Mouse (Mus musculus): ENCODE measurements around the gene Fbxo3. TPM values are rescaled to one million over a fixed set of nuclear protein-coding genes. Genes with fewer than 3 reads are reported as not detected.
A peak's percentile ranks its signal among the peaks of the same experiment; 100 is the strongest.
"Not testable (repeated sequence)": the region's sequence is repeated elsewhere in the genome, so short reads cannot be mapped to it uniquely, and the experiment has no call there.

The Fbxo3 gene
- 99.2 and 102 TPM in 2 replicates for total RNA-seq (2017)

DNA sequence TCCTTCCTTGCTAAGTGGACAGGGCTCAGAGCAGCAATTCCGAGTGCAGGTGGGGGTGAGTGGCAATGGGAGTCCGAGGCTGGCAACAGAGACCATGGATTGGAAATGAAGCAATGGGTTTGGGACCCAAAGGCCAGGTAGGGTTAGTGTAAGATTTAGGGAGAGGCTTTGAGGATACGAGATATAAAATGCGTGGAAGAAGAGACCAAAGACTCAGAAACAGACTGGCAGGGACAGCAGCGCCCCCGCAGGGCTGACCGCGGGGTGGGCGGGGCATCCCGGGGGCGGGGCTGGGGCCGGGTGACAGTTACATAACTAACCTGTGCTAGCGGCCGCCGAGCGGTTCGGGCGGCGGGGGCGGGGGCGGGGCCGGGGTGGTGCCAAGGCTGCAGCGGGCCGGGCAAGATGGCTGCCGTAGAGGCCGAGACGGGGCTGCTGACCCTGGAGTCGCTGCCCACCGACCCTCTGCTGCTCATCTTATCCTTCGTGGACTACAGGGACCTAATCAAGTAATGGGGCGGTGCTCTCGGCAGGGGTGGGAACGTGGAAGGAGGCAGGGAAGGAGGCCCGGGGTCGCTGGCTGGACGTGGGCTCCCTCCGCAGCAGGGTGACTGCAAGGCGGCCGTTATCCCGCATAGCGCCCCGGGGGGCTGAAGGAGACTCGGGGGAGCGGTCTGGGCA is at the start of gene Fbxo3:
TSS of gene Fbxo3 (plus strand) at position 264 of the 681 bp plus-strand sequence.
- peak; percentile 75 to 83 for ATAC-seq (replicated peaks in 1 of 2; ENCODE audit: insufficient read depth in 1 of 2, low FRiP score in 2 of 2, low TSS enrichment in 1 of 2, low read depth in 1 of 2, poor library complexity in 2 of 2, severe bottlenecking in 2 of 2)

DNA sequence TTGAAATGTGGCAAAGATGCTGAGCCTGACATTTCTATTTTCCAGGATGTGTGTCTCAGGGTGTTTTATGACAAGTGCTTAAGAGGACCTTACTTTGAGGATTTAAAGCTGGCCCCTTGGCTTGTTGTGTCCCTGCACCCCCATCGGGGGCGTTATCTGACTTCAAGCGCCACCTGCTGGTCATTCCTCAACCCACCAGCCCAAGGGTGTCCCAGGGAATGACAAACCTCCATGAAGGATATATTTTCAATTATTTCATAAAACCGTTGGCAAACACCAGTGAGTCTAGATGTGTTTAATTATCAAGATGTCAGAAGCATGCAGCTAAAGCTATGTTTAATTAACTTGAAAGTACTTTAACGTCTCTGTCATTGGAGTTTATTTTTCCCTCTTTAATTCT is 45.3 kb upstream of the Fbxo3 start:
- ATAC-seq (replicated peaks in 1 of 2; ENCODE audit: insufficient read depth in 1 of 2, low FRiP score in 2 of 2, low TSS enrichment in 1 of 2, low read depth in 1 of 2, poor library complexity in 2 of 2, severe bottlenecking in 2 of 2) = peak; percentile 52 to 68

DNA sequence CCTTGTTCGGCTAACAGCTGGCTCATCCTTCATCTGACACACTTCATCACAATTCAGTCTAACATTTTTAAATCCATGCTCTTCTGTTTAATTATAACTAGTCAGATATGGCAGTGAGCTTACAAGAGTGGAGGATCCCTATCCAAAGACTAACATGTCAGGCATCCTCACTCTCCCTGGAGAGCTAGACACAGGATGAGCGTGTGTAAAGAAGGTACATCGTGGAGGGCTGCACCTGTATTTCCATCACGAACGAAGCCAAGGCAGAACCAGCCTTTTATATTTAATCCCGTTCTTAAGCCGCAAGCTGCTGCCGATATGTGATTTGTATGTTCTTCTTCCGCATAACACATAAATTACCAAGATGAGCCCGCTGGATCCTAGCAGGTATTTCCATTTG is 44.4 kb upstream of the Fbxo3 start:
- no peak for ATAC-seq (replicated peaks in 1 of 2; ENCODE audit: insufficient read depth in 1 of 2, low FRiP score in 2 of 2, low TSS enrichment in 1 of 2, low read depth in 1 of 2, poor library complexity in 2 of 2, severe bottlenecking in 2 of 2)

DNA sequence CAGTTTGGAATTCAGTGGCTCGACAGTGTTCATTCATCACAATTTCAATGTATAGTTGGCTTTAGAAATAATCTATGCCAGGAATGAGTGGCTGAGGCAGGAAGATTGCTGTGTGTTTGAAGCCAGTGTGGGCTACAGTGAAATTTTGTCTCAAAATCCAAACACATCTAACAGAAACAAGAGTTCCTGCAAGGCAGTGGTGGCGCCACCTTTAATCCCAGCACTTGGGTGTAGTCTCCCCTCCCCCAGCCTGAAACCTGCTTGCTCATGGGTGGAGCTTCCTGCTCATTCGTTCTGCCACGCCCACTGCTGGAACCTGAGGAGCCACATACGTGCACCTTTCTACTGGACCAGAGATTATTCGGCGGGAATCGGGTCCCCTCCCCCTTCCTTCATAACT is 39.9 kb upstream of the Fbxo3 start:
- ATAC-seq (replicated peaks in 1 of 2; ENCODE audit: insufficient read depth in 1 of 2, low FRiP score in 2 of 2, low TSS enrichment in 1 of 2, low read depth in 1 of 2, poor library complexity in 2 of 2, severe bottlenecking in 2 of 2) = not testable (repeated sequence)

DNA sequence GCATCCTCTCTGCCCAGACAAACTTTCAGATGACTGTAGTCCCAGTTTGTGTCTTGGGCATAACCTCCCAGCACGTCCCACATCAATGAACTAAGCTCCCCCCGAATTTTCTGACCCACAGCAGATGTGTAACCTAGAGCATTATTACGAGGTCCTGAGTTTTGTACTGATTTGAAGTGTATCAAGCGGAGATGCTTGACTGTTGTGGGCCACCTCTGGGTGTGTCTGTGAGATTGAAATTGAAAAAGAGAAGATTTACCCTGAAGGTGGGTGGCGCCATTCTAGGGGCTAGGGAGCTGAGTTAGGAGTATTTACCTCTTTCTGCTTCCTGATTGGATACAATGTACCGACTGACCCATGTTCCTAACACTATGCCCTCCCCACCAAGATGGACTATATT is 37.8 kb upstream of the Fbxo3 start:
- no peak for ATAC-seq (replicated peaks in 1 of 2; ENCODE audit: insufficient read depth in 1 of 2, low FRiP score in 2 of 2, low TSS enrichment in 1 of 2, low read depth in 1 of 2, poor library complexity in 2 of 2, severe bottlenecking in 2 of 2)

DNA sequence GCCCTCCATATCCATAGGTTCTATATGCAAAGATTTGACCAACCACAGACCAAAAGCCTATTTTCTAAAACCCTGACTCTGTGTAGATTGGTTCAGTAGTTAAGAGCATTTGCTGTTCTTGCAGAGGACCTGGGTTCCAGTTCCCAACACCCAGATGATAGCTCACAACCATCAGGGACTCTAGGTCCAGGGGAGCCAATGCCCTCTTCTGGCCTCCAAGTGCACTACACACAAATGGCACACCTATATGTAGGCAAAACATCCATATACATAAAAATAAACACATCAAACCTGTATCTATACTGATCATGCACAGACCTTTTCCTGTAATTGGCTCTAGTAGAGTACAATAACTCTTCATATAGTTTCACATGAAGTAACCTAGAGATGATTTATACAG is 36.2 kb upstream of the Fbxo3 start:
- no peak for ATAC-seq (replicated peaks in 1 of 2; ENCODE audit: insufficient read depth in 1 of 2, low FRiP score in 2 of 2, low TSS enrichment in 1 of 2, low read depth in 1 of 2, poor library complexity in 2 of 2, severe bottlenecking in 2 of 2)

DNA sequence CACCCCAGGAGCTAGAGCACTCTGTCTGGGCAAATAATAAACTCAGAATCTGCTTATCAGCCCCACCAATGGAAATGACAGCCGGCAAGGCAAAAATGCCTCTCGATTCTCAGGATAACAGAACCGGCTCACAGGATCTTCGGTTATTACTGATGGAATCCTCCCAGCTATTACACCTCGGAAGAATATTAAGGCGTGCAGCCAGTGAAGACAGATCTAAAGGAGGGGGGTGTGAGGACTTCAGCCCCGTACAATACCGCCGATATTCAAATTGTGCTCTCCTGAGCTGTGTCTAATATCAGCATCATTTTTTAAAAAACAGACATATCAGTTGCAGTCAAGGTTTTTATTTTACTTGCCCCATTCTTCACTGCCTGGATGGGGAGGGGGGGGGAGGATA is 35.4 kb upstream of the Fbxo3 start:
- no peak for ATAC-seq (replicated peaks in 1 of 2; ENCODE audit: insufficient read depth in 1 of 2, low FRiP score in 2 of 2, low TSS enrichment in 1 of 2, low read depth in 1 of 2, poor library complexity in 2 of 2, severe bottlenecking in 2 of 2)

DNA sequence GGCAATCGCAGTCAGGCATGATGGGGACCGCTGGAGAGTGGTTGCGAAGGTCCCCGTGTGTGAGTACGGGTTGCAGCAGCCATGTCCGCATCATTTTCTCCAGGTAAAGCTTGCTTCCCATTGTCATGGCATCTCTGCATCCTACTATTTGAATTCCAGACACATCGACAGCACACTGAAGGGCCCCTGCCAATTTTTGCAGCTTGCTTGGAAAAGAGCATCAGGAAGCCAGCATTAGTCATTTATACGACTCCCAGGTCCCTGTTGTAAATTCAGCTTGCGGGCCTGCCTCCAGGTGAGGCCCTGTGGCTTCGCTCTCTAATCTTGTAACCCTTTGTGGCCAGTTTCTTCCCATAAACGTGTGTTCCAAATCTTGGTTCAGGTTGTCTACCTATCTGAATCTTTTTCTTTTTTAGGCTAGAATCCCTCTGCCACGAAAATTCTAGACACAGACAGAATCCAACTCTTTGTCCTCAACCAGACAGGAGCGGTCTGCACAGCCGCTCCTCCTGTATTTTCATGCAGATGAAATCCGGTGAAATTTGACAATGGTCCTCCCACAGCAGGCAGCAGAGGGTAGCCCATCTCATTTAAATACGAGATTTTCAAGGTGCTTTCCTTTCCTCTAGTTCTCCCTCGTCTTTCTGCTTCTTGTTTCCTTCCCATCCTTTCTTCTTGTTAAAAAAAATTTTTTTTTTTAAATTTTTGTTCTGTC is 34.7 kb upstream of the Fbxo3 start:
- no peak for ATAC-seq (replicated peaks in 1 of 2; ENCODE audit: insufficient read depth in 1 of 2, low FRiP score in 2 of 2, low TSS enrichment in 1 of 2, low read depth in 1 of 2, poor library complexity in 2 of 2, severe bottlenecking in 2 of 2)

DNA sequence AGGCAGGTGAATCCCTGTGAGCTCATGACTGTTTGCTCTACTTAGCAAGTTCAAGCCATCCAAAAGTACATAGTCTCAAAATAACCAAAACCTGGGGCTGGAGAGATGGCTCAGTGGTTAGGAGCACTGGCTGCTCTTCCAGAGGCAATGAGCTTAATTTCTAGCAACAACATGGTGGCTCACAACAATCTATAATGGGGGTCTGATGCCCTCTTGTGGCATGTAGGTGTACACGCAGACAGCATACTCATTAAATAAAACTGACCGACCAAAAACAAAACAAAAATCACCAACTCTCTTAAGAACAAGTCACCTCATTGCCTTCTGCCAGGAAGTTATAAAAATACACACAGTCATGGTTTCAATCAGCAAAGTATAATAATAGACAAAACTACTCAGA is 26.4 kb upstream of the Fbxo3 start:
- ATAC-seq (replicated peaks in 1 of 2; ENCODE audit: insufficient read depth in 1 of 2, low FRiP score in 2 of 2, low TSS enrichment in 1 of 2, low read depth in 1 of 2, poor library complexity in 2 of 2, severe bottlenecking in 2 of 2) = peak; percentile 53 to 72

DNA sequence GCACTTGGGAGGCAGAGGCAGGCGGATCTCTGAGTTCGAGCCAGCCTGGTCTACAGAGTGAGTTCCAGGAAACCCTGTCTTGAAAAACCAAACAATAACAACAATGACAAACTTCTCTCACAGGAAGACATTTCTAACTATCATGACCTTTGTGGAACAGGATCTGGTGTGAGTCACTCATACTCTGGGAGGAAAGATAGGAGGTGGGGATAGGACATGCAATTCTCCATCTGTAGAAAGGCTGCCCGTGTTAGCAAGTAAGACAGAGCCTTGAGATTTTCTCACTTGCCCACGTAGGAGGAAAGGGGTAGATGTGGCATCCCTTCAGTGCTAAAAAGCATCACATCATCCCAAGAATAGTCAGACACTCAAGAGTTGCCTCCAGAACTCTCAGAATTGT is 25.7 kb upstream of the Fbxo3 start:
- no peak for ATAC-seq (replicated peaks in 1 of 2; ENCODE audit: insufficient read depth in 1 of 2, low FRiP score in 2 of 2, low TSS enrichment in 1 of 2, low read depth in 1 of 2, poor library complexity in 2 of 2, severe bottlenecking in 2 of 2)

DNA sequence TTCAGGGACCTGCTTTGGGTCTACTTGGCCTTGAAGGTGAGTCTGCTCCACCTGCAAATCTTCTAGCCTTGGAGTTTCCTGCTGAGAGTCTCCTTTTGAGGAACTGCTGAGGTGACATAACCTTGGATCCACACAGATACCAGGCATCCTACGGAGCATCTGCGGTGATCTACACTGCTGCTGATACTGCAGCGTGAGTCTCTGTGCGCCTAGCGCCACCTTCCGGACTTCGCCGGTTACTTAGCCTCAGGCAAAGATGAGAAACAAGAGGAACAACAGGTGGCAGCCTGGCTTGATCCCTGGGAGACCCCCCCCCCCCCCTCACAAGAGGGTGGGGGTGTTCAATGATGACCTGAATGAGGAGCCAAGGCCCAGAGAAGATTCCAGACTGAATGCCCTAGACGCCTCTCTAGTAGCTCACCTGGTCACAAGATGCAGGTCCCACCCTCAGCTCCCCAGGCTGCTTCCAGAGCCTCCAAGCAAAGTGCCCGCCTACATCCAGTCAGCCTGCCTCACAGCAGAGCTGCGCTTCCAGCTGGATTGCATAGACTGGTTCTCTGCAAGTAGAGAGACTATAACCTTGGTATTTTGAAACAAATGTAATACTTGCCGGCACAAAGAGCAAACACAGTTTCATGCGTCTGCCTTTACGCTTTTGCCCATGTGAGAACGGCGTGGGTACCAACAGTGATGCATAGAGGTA is 24.7 kb upstream of the Fbxo3 start:
- peak; percentile 80 to 85 for ATAC-seq (replicated peaks in 1 of 2; ENCODE audit: insufficient read depth in 1 of 2, low FRiP score in 2 of 2, low TSS enrichment in 1 of 2, low read depth in 1 of 2, poor library complexity in 2 of 2, severe bottlenecking in 2 of 2)

DNA sequence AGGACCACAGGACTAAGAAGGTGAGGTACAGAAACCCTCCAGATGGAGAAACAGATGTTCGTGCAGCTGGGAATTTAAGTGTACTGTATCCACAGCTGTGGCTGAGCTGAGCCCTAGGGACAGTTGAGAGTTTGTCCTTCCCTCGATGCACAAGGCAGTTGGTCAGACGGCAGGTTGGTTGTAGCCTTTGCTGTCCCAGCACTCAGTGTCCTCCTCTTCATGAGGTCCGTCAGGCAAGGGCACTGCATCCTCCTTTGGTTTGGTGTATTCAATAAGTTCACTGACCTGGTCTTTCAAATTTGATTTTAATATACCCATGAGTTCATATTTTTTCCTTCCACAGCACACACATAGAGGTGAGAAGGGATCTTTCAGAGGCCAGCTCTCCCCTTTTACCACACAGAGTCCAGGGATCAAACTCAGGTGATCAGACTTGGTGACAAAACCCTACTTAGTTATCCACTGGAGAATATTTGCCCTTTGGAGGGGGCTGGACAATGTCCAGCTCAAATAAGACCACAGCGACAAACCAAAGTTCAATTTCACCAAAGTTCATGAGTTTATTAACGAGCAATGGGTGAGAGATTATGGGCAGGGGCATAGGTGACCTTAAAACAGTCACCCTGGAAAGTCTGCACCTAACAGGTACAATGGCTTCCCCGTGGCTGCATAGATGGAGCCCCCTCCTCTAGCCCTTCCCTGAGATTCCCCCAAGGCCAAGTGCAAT is 19.6 kb upstream of the Fbxo3 start:
- no peak for ATAC-seq (replicated peaks in 1 of 2; ENCODE audit: insufficient read depth in 1 of 2, low FRiP score in 2 of 2, low TSS enrichment in 1 of 2, low read depth in 1 of 2, poor library complexity in 2 of 2, severe bottlenecking in 2 of 2)

DNA sequence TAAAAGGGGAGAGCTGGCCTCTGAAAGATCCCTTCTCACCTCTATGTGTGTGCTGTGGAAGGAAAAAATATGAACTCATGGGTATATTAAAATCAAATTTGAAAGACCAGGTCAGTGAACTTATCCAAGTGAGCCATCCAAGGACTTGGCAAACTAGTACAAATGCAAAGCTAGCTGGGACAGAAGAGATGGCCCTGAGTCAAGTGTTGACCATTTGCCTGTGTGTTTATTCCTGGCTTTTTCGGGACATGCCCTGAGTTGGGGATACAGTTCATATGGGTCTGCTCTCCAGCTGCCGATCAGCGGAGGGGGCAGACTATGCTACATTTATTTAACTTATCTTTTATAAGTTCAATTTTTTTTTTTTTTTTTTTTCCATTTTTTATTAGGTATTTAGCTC is 18.7 kb upstream of the Fbxo3 start:
- ATAC-seq (replicated peaks in 1 of 2; ENCODE audit: insufficient read depth in 1 of 2, low FRiP score in 2 of 2, low TSS enrichment in 1 of 2, low read depth in 1 of 2, poor library complexity in 2 of 2, severe bottlenecking in 2 of 2) = not testable (repeated sequence)

DNA sequence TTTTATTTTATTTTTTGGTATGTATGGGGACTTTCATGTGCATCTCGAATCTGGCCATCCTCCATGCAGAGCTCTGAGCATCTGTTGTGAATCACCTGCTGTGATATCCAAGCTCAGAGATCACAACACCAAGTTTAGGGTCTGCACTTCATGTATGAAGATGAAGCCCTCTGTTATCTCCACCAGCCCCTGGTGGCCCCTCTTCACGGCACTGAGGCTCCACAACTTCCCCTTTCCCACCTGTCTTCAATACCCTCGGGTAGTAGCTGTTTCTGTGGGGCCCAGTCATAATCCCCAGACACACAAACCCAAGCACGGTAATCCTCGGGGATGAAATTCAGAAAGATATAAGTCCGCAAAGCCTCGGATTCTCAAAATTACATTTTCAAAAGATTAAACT is 4.4 kb upstream of the Fbxo3 start:
- ATAC-seq (replicated peaks in 1 of 2; ENCODE audit: insufficient read depth in 1 of 2, low FRiP score in 2 of 2, low TSS enrichment in 1 of 2, low read depth in 1 of 2, poor library complexity in 2 of 2, severe bottlenecking in 2 of 2) = no peak

DNA sequence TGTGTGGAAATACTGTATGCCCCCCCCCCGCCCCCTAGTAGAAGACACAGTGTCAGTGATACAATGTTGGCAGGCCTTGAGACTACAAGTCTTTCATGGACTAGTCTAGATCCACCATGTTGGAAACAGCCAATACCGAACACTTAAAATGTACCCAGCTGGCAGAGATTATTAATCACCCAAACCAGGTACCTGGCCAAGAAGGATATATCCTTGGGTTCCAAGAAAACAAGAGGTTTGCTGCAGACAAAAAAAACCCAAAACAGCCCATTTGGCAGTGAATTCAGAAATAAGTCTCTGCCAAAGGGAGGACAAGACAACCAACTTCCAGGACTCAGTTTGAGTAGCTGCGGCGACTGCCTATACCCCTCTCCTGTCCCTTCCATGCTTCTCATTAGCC is 2.9 kb upstream of the Fbxo3 start:
- no peak for ATAC-seq (replicated peaks in 1 of 2; ENCODE audit: insufficient read depth in 1 of 2, low FRiP score in 2 of 2, low TSS enrichment in 1 of 2, low read depth in 1 of 2, poor library complexity in 2 of 2, severe bottlenecking in 2 of 2)

DNA sequence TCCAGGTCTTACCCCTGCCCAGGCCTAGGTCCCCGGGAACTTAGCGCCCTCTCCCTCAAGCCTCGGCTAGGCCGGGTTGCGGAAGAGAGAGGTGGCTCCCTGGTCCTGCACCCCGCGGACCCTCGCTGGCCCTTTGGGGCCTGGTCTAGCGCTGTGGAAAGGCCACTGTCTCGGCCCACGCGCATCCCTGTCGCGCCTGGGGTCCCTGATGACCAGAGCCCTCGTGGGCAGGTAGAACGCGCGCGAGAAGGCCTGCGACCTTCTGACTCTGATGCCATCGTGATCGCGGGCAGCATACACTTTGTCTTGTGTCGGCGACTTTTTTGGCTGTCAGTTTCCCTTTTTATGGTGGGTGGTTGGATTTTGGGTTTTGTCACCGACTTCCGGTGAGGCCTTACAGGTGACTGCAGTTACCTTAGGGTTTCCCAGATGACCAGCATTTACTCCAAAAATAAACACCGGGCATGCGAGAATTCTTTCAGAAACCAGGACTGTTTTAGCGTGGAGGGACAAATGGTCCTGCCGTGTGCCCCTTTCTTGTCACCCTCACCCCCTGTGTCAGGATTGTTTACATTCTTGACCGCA is 710 bp downstream of the Fbxo3 start, which contains the start of gene 4931422A03Rik:
TSS of gene 4931422A03Rik (minus strand) at position 223 of the 585 bp plus-strand sequence.
- no peak; a peak in 1 of 4 replicates for ATAC-seq (replicated peaks in 1 of 2; ENCODE audit: insufficient read depth in 1 of 2, low FRiP score in 2 of 2, low TSS enrichment in 1 of 2, low read depth in 1 of 2, poor library complexity in 2 of 2, severe bottlenecking in 2 of 2)

DNA sequence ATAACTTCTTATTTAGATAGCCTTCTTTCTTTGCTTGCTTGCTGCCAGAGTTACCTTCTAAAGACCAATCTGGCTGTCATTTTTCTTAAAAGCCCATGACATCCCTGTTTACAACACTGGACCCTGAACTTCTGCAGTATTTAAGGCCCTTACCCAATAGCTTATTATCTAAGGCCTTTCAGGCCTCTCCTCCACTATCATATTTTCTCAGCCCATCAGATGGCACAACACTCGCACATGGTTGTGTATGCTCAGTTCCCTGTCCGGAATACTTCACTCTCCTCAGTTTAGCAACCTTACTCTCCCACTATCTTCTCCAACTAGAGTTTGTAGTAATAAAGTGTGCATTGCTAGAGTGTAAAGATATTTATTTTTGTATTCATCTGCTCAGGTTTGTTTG is 1.6 kb downstream of the Fbxo3 start:
- peak in 1 of 2 experiments; percentile 17; a peak in 1 of 4 replicates for ATAC-seq (replicated peaks in 1 of 2; ENCODE audit: insufficient read depth in 1 of 2, low FRiP score in 2 of 2, low TSS enrichment in 1 of 2, low read depth in 1 of 2, poor library complexity in 2 of 2, severe bottlenecking in 2 of 2)
